Mouse (Mus musculus): ENCODE measurements around the gene Gm20388. TPM values are rescaled to one million over a fixed set of nuclear protein-coding genes. Genes with fewer than 3 reads are reported as not detected.
A peak's percentile ranks its signal among the peaks of the same experiment; 100 is the strongest.

Gm20388 gene
- polyA plus RNA-seq, 1 experiment from 2014 or later = 5.3 TPM

GRCm38 (mm10) chr8:121075936-121076335 lies 1165.3 kb downstream of the Gm20388 start:
- no peak overlapping the region for H3K27ac ChIP-seq (ENCODE audit: low read depth, low read length)
- no peak overlapping the region for H3K9ac ChIP-seq (ENCODE audit: low read depth, low read length)
- ATAC-seq (replicated peaks; ENCODE audit: low FRiP score) = no peak
- no peak overlapping the region for H3K4me2 ChIP-seq
- H3K4me3 ChIP-seq (ENCODE audit: low read depth, low read length) = no peak overlapping the region
- no peaks in the 10 kb centered on the region for H3K36me3 ChIP-seq (ENCODE audit: control insufficient read depth, insufficient read depth, low read length)
- DNase-seq (ENCODE audit: low spot score) = peak; percentile 32
- H3K27me3 ChIP-seq (replicated peaks; ENCODE audit: control insufficient read depth, insufficient read depth, low read length) = peaks cover 98% of the 10 kb centered on the region
- no peaks in the 10 kb centered on the region for H3K9me3 ChIP-seq (ENCODE audit: control insufficient read depth, low read length)
- peaks cover 8% of the 10 kb centered on the region; the same call in 1 of the 2 replicates for H3K4me1 ChIP-seq (replicated peaks; ENCODE audit: control insufficient read depth, insufficient read depth, low read length)
- WGBS = 6% methylated on average over 13 of the region's 13 CpGs

GRCm38 (mm10) chr8:121076555-121076954 lies 1165.9 kb downstream of the Gm20388 start:
- no peaks in the 10 kb centered on the region for H3K36me3 ChIP-seq (ENCODE audit: control insufficient read depth, insufficient read depth, low read length)
- no peak overlapping the region for H3K4me2 ChIP-seq
- no peaks in the 10 kb centered on the region for H3K9me3 ChIP-seq (ENCODE audit: control insufficient read depth, low read length)
- H3K27me3 ChIP-seq (replicated peaks; ENCODE audit: control insufficient read depth, insufficient read depth, low read length) = peaks cover 98% of the 10 kb centered on the region
- DNase-seq (ENCODE audit: low spot score) (no peak), ATAC-seq (replicated peaks; ENCODE audit: low FRiP score) (no peak)
- 28% methylated on average over 7 of the region's 7 CpGs for WGBS
- no peak overlapping the region for H3K27ac ChIP-seq (ENCODE audit: low read depth, low read length)
- peaks cover 6% of the 10 kb centered on the region; the same call in 1 of the 2 replicates for H3K4me1 ChIP-seq (replicated peaks; ENCODE audit: control insufficient read depth, insufficient read depth, low read length)
- H3K9ac ChIP-seq (ENCODE audit: low read depth, low read length) = no peak overlapping the region
- no peak overlapping the region for H3K4me3 ChIP-seq (ENCODE audit: low read depth, low read length)

- DNase-seq (ENCODE audit: low spot score) (no peak), ATAC-seq (replicated peaks; ENCODE audit: low FRiP score) (no peak)
- 18% methylated on average over 14 of the region's 14 CpGs for WGBS
- H3K4me3 ChIP-seq (ENCODE audit: low read depth, low read length) = no peak overlapping the region
- peaks cover 2% of the 10 kb centered on the region for H3K4me1 ChIP-seq (replicated peaks; ENCODE audit: control insufficient read depth, insufficient read depth, low read length)
- H3K9me3 ChIP-seq (ENCODE audit: control insufficient read depth, low read length) = no peaks in the 10 kb centered on the region
- H3K27me3 ChIP-seq (replicated peaks; ENCODE audit: control insufficient read depth, insufficient read depth, low read length) = peaks cover 99% of the 10 kb centered on the region
- no peak overlapping the region for H3K9ac ChIP-seq (ENCODE audit: low read depth, low read length)
- no peak overlapping the region for H3K27ac ChIP-seq (ENCODE audit: low read depth, low read length)
- H3K36me3 ChIP-seq (ENCODE audit: control insufficient read depth, insufficient read depth, low read length) = no peaks in the 10 kb centered on the region
- no peak overlapping the region; the same call in 1 of the 2 replicates for H3K4me2 ChIP-seq
These were observed 1168.1 kb downstream of the Gm20388 start for GRCm38 (mm10) chr8:121078721-121079120.

GRCm38 (mm10) chr8:121079201-121079600 lies 1168.6 kb downstream of the Gm20388 start:
- H3K4me1 ChIP-seq (replicated peaks; ENCODE audit: control insufficient read depth, insufficient read depth, low read length) = peaks cover 2% of the 10 kb centered on the region; the same call in 1 of the 2 replicates
- WGBS = 11% methylated on average over 7 of the region's 7 CpGs
- ATAC-seq (replicated peaks; ENCODE audit: low FRiP score) (no peak), DNase-seq (ENCODE audit: low spot score) (no peak)
- 0 out of 2 replicates have a peak overlapping the region, but pooled peaks have one; percentile 8 for H3K9ac ChIP-seq (ENCODE audit: low read depth, low read length)
- H3K36me3 ChIP-seq (ENCODE audit: control insufficient read depth, insufficient read depth, low read length) = no peaks in the 10 kb centered on the region
- H3K27me3 ChIP-seq (replicated peaks; ENCODE audit: control insufficient read depth, insufficient read depth, low read length) = peaks cover 99% of the 10 kb centered on the region
- no peak overlapping the region for H3K4me3 ChIP-seq (ENCODE audit: low read depth, low read length)
- H3K4me2 ChIP-seq = peak overlapping the region; percentile 29; the same call in 1 of the 2 replicates
- no peaks in the 10 kb centered on the region for H3K9me3 ChIP-seq (ENCODE audit: control insufficient read depth, low read length)
- no peak overlapping the region for H3K27ac ChIP-seq (ENCODE audit: low read depth, low read length)

- DNase-seq (ENCODE audit: low spot score) = no peak
- no peaks in the 10 kb centered on the region for H3K9me3 ChIP-seq (ENCODE audit: control insufficient read depth, low read length)
- no peaks in the 10 kb centered on the region for H3K36me3 ChIP-seq (ENCODE audit: control insufficient read depth, insufficient read depth, low read length)
- H3K4me1 ChIP-seq (replicated peaks; ENCODE audit: control insufficient read depth, insufficient read depth, low read length) = peaks cover 2% of the 10 kb centered on the region; the same call in 1 of the 2 replicates
- peak overlapping the region; percentile 65; the same call in 1 of the 2 replicates for H3K4me2 ChIP-seq
- no peak for ATAC-seq (replicated peaks; ENCODE audit: low FRiP score)
- no peak overlapping the region for H3K9ac ChIP-seq (ENCODE audit: low read depth, low read length)
- H3K27me3 ChIP-seq (replicated peaks; ENCODE audit: control insufficient read depth, insufficient read depth, low read length) = peaks cover 99% of the 10 kb centered on the region
- WGBS = 12% methylated on average over 12 of the region's 12 CpGs
- H3K27ac ChIP-seq (ENCODE audit: low read depth, low read length) = no peak overlapping the region
- H3K4me3 ChIP-seq (ENCODE audit: low read depth, low read length) = no peak overlapping the region
These were observed 1169.3 kb downstream of the Gm20388 start for GRCm38 (mm10) chr8:121079944-121080343.

GRCm38 (mm10) chr8:121080361-121081090 lies 1169.9 kb downstream of the Gm20388 start:
- ATAC-seq (replicated peaks; ENCODE audit: low FRiP score) = no peak
- H3K4me2 ChIP-seq = peak overlapping the region; percentile 65
- peaks cover 99% of the 10 kb centered on the region for H3K27me3 ChIP-seq (replicated peaks; ENCODE audit: control insufficient read depth, insufficient read depth, low read length)
- DNase-seq (ENCODE audit: low spot score) = no peak
- H3K4me3 ChIP-seq (ENCODE audit: low read depth, low read length) = peak overlapping the region; percentile 57
- peaks cover 2% of the 10 kb centered on the region; the same call in 1 of the 2 replicates for H3K4me1 ChIP-seq (replicated peaks; ENCODE audit: control insufficient read depth, insufficient read depth, low read length)
- H3K36me3 ChIP-seq (ENCODE audit: control insufficient read depth, insufficient read depth, low read length) = no peaks in the 10 kb centered on the region
- peak overlapping the region; percentile 28; the same call in 1 of the 2 replicates for H3K9ac ChIP-seq (ENCODE audit: low read depth, low read length)
- H3K9me3 ChIP-seq (ENCODE audit: control insufficient read depth, low read length) = no peaks in the 10 kb centered on the region
- 0 out of 2 replicates have a peak overlapping the region, but pooled peaks have one; percentile 43 for H3K27ac ChIP-seq (ENCODE audit: low read depth, low read length)
- WGBS = 1% methylated on average over 49 of the region's 49 CpGs

GRCm38 (mm10) chr8:121081398-121081797 lies 1170.8 kb downstream of the Gm20388 start:
- Histone ChIP-seq H3K4me2 (peak overlapping the region; percentile 65), H3K9ac (ENCODE audit: low read depth, low read length) (peak overlapping the region; percentile 56), H3K36me3 (ENCODE audit: control insufficient read depth, insufficient read depth, low read length) (no peaks in the 10 kb centered on the region), H3K27me3 (replicated peaks; ENCODE audit: control insufficient read depth, insufficient read depth, low read length) (peaks cover 99% of the 10 kb centered on the region), H3K4me1 (replicated peaks; ENCODE audit: control insufficient read depth, insufficient read depth, low read length) (peaks cover 2% of the 10 kb centered on the region; the same call in 1 of the 2 replicates), H3K9me3 (ENCODE audit: control insufficient read depth, low read length) (no peaks in the 10 kb centered on the region), H3K4me3 (ENCODE audit: low read depth, low read length) (peak overlapping the region; percentile 57; the same call in 1 of the 2 replicates), H3K27ac (ENCODE audit: low read depth, low read length) (no peak overlapping the region)
- DNase-seq (ENCODE audit: low spot score) = no peak
- 8% methylated on average over 7 of the region's 7 CpGs for WGBS
- no peak for ATAC-seq (replicated peaks; ENCODE audit: low FRiP score)

GRCm38 (mm10) chr8:121082218-121083092 lies 1171.8 kb downstream of the Gm20388 start:
- DNase-seq (ENCODE audit: low spot score) (no peak), ATAC-seq (replicated peaks; ENCODE audit: low FRiP score) (no peak)
- peak overlapping the region; percentile 82 for H3K27ac ChIP-seq (ENCODE audit: low read depth, low read length)
- H3K9ac ChIP-seq (ENCODE audit: low read depth, low read length) = peak overlapping the region; percentile 49
- 2% methylated on average over 57 of the region's 57 CpGs for WGBS
- H3K36me3 ChIP-seq (ENCODE audit: control insufficient read depth, insufficient read depth, low read length) = no peaks in the 10 kb centered on the region
- H3K4me3 ChIP-seq (ENCODE audit: low read depth, low read length) = peak overlapping the region; percentile 57
- H3K4me2 ChIP-seq = peak overlapping the region; percentile 65
- peaks cover 2% of the 10 kb centered on the region; the same call in 1 of the 2 replicates for H3K4me1 ChIP-seq (replicated peaks; ENCODE audit: control insufficient read depth, insufficient read depth, low read length)
- H3K27me3 ChIP-seq (replicated peaks; ENCODE audit: control insufficient read depth, insufficient read depth, low read length) = peaks cover 99% of the 10 kb centered on the region
- H3K9me3 ChIP-seq (ENCODE audit: control insufficient read depth, low read length) = no peaks in the 10 kb centered on the region
